Mouse (Mus musculus) megakaryocyte, embryonic 14.5 days (primary cell): ENCODE data around the gene Gm38392. TPM values are rescaled to one million over a fixed set of nuclear protein-coding genes. Genes with fewer than 3 reads are reported as not detected.

ENCODE experiments used
- H3K27me3 ChIP-seq: replicated peaks from 2 replicates; pipeline ENCODE3; 2012; ENCODE audit warnings: inconsistent platforms
- H3K36me3 ChIP-seq: replicated peaks from 2 replicates; pipeline ENCODE3; 2012; ENCODE audit warnings: low read length, inconsistent platforms, mixed read lengths
- H3K4me1 ChIP-seq: 2 replicates; pipeline ENCODE4 v1.6.1; 2012; ENCODE audit warnings: inconsistent platforms
- H3K4me3 ChIP-seq: replicated peaks from 2 replicates; pipeline ENCODE3; 2012; ENCODE audit warnings: moderate library complexity, mild to moderate bottlenecking, inconsistent platforms
- H3K9me3 ChIP-seq: 2 replicates; pipeline ENCODE4 v1.6.1; 2012; ENCODE audit warnings: inconsistent platforms
- FLI1 ChIP-seq: IDR thresholded peaks from 2 replicates; pipeline ENCODE4 v1.6.1; 2012; ENCODE audit warnings: low read length, inconsistent platforms, mixed read lengths
- GATA1 ChIP-seq: IDR thresholded peaks from 3 replicates; pipeline ENCODE4 v1.6.1; 2012; ENCODE audit warnings: mixed read lengths, low read length, inconsistent platforms, borderline replicate concordance
- polyA plus RNA-seq: library from polyadenylated mRNA; stranded (reverse); fragments of >175 nt; gene quantifications from 2 replicates; pipeline ENCODE4 v1.2.3, GENCODE M21; 2012; ENCODE audit warnings: low replicate concordance; ENCODE audit not compliant: insufficient read depth

The Gm38392 gene
- polyA plus RNA-seq: not detected in 2 replicates

GRCm38 (mm10) chr3:88287110-88287509, at the start of gene Gm38392:
Gene Gm38392, minus strand, starts transcription at chr3:88287210.
- Histone ChIP-seq H3K4me3 (no peak within 1 kb of the TSS), H3K27me3 (no peaks in the 10 kb centered on the region), H3K9me3 (no peaks in the 10 kb centered on the region), H3K36me3 (peaks cover 31% of the 10 kb centered on the region), H3K4me1 (peaks cover 3% of the 10 kb centered on the region)
- TF ChIP-seq GATA1 (no peak), FLI1 (no peak)

GRCm38 (mm10) chr3:88336058-88337013, 49.3 kb upstream of the Gm38392 start, which contains the start of the genes Tmem79 and Smg5:
Gene Tmem79, minus strand, starts transcription at chr3:88336148.
Gene Smg5, plus strand, starts transcription at chr3:88336260.
- H3K9me3 ChIP-seq: no peaks in the 10 kb centered on the region
- no peaks in the 10 kb centered on the region for H3K27me3 ChIP-seq
- peaks cover 33% of the 10 kb centered on the region for H3K36me3 ChIP-seq
- H3K4me1 ChIP-seq: peaks cover 56% of the 10 kb centered on the region
- no peak for TF ChIP-seq FLI1
- TF ChIP-seq GATA1: no peak
- peak within 1 kb of the TSS; percentile 92 for H3K4me3 ChIP-seq

DNA sequence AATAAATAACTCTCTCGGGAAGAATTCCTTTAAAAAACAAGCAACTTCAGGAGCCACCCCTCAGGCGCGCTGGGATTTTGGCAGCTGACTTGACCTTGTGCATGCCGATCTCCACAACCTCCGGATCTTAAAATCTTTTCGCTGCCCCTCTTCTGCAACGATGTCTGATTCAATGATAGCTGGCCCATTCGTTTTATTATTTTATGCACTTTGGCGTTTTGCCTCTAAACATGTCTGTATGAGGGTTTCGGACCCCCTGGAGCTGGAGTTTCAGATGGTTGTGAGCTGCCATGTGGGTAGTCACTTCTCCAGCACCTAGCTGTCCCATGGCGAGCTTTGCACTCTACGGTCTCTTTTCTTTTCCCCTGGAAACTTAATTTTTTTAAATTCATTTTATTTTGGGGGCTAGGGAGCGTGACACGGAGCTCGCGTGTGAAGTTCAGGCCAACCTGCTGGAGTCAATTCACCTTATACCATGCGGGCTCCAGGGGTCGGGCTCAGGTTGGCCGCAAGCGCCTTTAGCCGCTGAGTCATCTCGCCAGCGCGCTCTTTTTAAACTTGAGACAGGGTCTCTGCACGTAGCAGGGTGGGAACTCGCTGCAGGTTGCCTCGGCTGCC, 48.5 kb upstream of the Gm38392 start:
- Histone ChIP-seq H3K9me3 (no peaks in the 10 kb centered on the region), H3K4me1 (peaks cover 48% of the 10 kb centered on the region), H3K4me3 (peak overlapping the region; percentile 92), H3K27me3 (no peaks in the 10 kb centered on the region), H3K36me3 (peaks cover 28% of the 10 kb centered on the region)
- TF ChIP-seq GATA1: no peak
- no peak for TF ChIP-seq FLI1

DNA sequence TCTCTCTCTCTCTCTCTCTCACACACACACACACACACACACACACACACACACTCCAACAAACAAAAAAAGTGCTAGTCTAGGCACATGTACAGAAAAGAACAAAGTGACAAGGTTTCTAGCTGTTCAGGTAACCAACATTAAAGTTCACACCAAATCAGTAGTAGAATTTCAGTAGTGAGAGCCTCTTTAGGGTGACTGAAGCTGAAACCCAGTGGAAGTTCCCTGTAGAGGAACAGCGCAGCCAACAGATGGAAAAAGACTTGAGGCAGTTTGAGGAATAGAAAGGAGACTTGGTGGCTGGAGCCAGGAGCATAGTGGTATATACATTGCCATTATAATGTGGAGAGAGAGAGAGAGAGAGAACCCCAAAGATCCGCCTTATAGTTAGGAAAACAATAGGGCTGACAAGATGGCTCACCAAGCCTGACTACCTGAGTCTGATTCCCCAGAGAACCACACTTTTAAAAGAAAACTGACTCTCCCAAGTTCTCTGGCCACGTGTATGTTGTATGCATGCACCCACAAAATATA, 48.0 kb upstream of the Gm38392 start:
- TF ChIP-seq GATA1: no peak
- no peak for TF ChIP-seq FLI1
- no peaks in the 10 kb centered on the region for H3K27me3 ChIP-seq
- H3K4me1 ChIP-seq: peaks cover 46% of the 10 kb centered on the region
- peak overlapping the region; percentile 92 for H3K4me3 ChIP-seq
- H3K9me3 ChIP-seq: no peaks in the 10 kb centered on the region
- peaks cover 31% of the 10 kb centered on the region for H3K36me3 ChIP-seq

GRCm38 (mm10) chr3:88334029-88334658, 47.1 kb upstream of the Gm38392 start:
- Histone ChIP-seq H3K9me3 (no peaks in the 10 kb centered on the region), H3K27me3 (no peaks in the 10 kb centered on the region), H3K4me1 (peaks cover 41% of the 10 kb centered on the region), H3K36me3 (peaks cover 37% of the 10 kb centered on the region), H3K4me3 (no peak overlapping the region)
- TF ChIP-seq FLI1 (no peak), GATA1 (no peak)

DNA sequence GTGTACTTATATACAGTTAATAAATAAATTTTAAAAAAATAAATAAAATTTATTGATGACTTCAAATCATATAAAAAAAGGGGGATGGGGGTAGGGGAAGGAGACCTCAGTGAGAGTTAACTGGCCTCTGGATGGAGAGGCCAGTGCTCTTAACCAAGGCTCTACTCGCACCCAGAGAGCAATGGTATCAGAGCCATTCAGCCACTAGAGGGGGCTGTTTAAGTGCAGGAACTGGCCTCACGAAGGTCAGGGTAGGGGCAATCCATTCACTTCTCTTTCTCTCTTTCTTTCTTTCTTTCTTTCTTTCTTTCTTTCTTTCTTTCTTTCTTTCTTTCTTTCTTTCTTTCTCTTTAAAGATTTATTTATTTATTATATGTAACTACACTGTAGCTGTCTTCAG, 44.3 kb upstream of the Gm38392 start:
- Histone ChIP-seq H3K27me3 (no peaks in the 10 kb centered on the region), H3K4me1 (peaks cover 35% of the 10 kb centered on the region), H3K36me3 (peaks cover 58% of the 10 kb centered on the region), H3K4me3 (no peak overlapping the region), H3K9me3 (no peaks in the 10 kb centered on the region)
- no peak for TF ChIP-seq FLI1
- TF ChIP-seq GATA1: no peak

GRCm38 (mm10) chr3:88328956-88329355, 41.9 kb upstream of the Gm38392 start:
- TF ChIP-seq GATA1 (no peak), FLI1 (no peak)
- Histone ChIP-seq H3K27me3 (no peaks in the 10 kb centered on the region), H3K36me3 (peaks cover 62% of the 10 kb centered on the region), H3K4me1 (peaks cover 35% of the 10 kb centered on the region), H3K9me3 (no peaks in the 10 kb centered on the region), H3K4me3 (no peak overlapping the region)

DNA sequence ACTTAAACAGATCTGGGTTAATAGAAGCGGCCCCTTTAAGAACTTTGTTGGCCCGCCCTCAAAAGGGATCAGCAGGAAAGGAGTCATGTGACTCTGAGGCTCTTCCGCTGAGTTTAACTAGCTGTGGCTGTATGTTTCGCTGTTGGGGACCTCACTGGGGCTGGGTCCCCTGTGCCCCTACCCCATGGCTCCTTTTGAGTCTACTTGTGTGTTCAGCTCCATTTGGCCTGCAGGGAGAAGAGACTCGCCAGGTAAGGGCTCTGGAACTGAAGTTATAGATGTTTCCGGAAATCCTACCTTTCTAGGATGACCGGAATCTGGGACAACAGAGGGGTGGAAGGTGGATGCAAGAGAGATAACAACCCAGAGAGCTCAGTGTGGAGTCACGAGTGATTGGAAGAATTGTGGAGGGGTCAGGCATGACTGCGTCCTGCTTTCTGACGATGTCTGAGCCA, 38.0 kb upstream of the Gm38392 start, which contains the start of gene Glmp:
Glmp (plus strand) TSS at position 73 of the 455 bp plus-strand sequence.
- Histone ChIP-seq H3K27me3 (no peaks in the 10 kb centered on the region), H3K4me3 (peak within 1 kb of the TSS; percentile 97), H3K36me3 (peaks cover 70% of the 10 kb centered on the region), H3K4me1 (peaks cover 29% of the 10 kb centered on the region), H3K9me3 (no peaks in the 10 kb centered on the region)
- TF ChIP-seq FLI1 (no peak), GATA1 (no peak)

DNA sequence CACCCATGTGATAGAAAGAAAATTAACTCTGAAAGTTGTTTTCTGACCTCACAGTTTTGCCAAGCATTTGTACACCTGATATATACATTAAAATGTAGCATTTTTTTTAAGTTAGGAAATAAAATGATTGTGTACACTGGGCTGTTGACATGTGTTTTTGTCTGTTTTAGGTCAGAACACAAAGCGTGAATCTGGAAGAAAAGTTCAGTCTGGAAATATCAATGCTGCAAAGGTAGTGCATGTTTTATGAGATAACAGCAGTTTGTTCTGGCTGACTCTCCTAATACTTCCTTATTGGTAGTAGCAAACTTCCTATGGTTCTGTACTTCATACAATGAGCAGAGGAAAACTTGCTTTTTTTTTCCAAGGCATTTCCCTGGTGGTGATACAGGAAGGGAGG, 12.2 kb upstream of the Gm38392 start:
- Histone ChIP-seq H3K27me3 (no peaks in the 10 kb centered on the region), H3K4me1 (peaks cover 40% of the 10 kb centered on the region), H3K36me3 (peaks cover 53% of the 10 kb centered on the region), H3K4me3 (no peak overlapping the region), H3K9me3 (no peaks in the 10 kb centered on the region)
- TF ChIP-seq FLI1 (no peak), GATA1 (no peak)
